In genomic region chr5:86029820-86030219, GRCm38 (mm10) we compare ENCODE assay signal across 21 mouse cellular contexts. TPM values are rescaled to one million over a fixed set of nuclear protein-coding genes. Genes with fewer than 3 reads are reported as not detected.
"Had no signal": no experiment of that assay in that cellular context is flagged by ENCODE, and none has a peak within 500 bp of the region (broad histone marks: within the 10 kb centered on the region; RNA-seq: fewer than 3 reads in every experiment).

No protein-coding gene starts in this region.

- H3K4me1 ChIP-seq: liver, embryonic 13.5 days; midbrain, embryonic 12.5 days; midbrain, embryonic 15.5 days; neural tube, embryonic 12.5 days; neural tube, embryonic 15.5 days; stomach, embryonic 15.5 days had no signal

- DNase-seq: kidney, adult 9 months; kidney, postnatal 14 days; layer of hippocampus, adult 9-11 months; liver, embryonic 13.5 days; lung, adult 2 months; right cerebral cortex, adult 18-20 months; right cerebral cortex, postnatal 14 days; right cerebral cortex, postnatal 4 days; thymus, adult 18-20 months; thymus, postnatal 36 days had no signal

- H3K27ac ChIP-seq: layer of hippocampus, adult 2 months; liver, embryonic 13.5 days; macrophage; midbrain, embryonic 12.5 days; midbrain, embryonic 15.5 days; neural tube, embryonic 12.5 days; neural tube, embryonic 15.5 days; stomach, embryonic 15.5 days had no signal

- H3K4me3 ChIP-seq: layer of hippocampus, adult 2 months; liver, embryonic 13.5 days; midbrain, embryonic 12.5 days; midbrain, embryonic 15.5 days; neural tube, embryonic 12.5 days; neural tube, embryonic 15.5 days; stomach, embryonic 15.5 days had no signal

- H3K27me3 ChIP-seq: liver, embryonic 13.5 days; midbrain, embryonic 12.5 days; midbrain, embryonic 15.5 days; neural tube, embryonic 12.5 days; neural tube, embryonic 15.5 days; stomach, embryonic 15.5 days had no signal

- H3K9ac ChIP-seq: liver, embryonic 13.5 days; midbrain, embryonic 12.5 days; midbrain, embryonic 15.5 days; neural tube, embryonic 12.5 days; neural tube, embryonic 15.5 days; stomach, embryonic 15.5 days had no signal

RNA-seq across cellular contexts. Expression of gene Stap1, which starts 41.7 kb away (rescaled TPM):
- total RNA-seq: layer of hippocampus, adult 2 months; layer of hippocampus, postnatal 25 days; left cerebral cortex, adult 18-20 months; left cerebral cortex, postnatal 10 days; left cerebral cortex, postnatal 36 days had no signal
